Mouse (Mus musculus) MEL (cell line): Measurements from ENCODE around the gene Tom1l2. TPM values are rescaled to one million over a fixed set of nuclear protein-coding genes. Genes with fewer than 3 reads are reported as not detected.

Experiments
- DNase-seq: peaks from one replicate; pipeline ENCODE4 v3.0.0; 2011; ENCODE audit warnings: low read depth, low spot score
- H3K27ac ChIP-seq: 2 replicates; pipeline ENCODE4 v1.5.1; 2012; ENCODE audit warnings: low read depth, mild to moderate bottlenecking, control low read depth, low read length, moderate library complexity; ENCODE audit not compliant: control insufficient read depth
- H3K27me3 ChIP-seq, 2 experiments: fragments of 150-350 bp in 1 of 2; sonication (generic) in 1 of 2; 2 replicates each; pipeline ENCODE4 v1.6.1; 2012; ENCODE audit warnings: low read length in 2 of 2, mild to moderate bottlenecking in 2 of 2, improper control_type of control experiment in 1 of 2, moderate library complexity in 1 of 2; ENCODE audit not compliant: insufficient read depth in 2 of 2, control insufficient read depth in 1 of 2
- H3K36me3 ChIP-seq, 2 experiments: 2 replicates each; pipeline ENCODE4 v1.6.1; 2012 to 2014; ENCODE audit warnings: low read length in 2 of 2, improper control_type of control experiment in 1 of 2, inconsistent platforms in 1 of 2, mild to moderate bottlenecking in 1 of 2; ENCODE audit not compliant: insufficient read depth in 2 of 2, control insufficient read depth in 1 of 2
- H3K4me1 ChIP-seq, 2 experiments: fragments of 150-350 bp in 1 of 2; sonication (generic) in 1 of 2; 2 replicates each; pipeline ENCODE4 v1.6.1; 2012; ENCODE audit warnings: low read length in 2 of 2, improper control_type of control experiment in 1 of 2, mild to moderate bottlenecking in 1 of 2; ENCODE audit not compliant: insufficient read depth in 2 of 2, control insufficient read depth in 1 of 2
- H3K4me3 ChIP-seq, 2 experiments: fragments of 150-350 bp in 1 of 2; sonication (generic) in 1 of 2; 2 replicates each; pipeline ENCODE4 v1.5.1; 2012; ENCODE audit warnings: low read depth in 2 of 2, low read length in 2 of 2, mild to moderate bottlenecking in 2 of 2, moderate library complexity in 2 of 2, control low read depth in 1 of 2, improper control_type of control experiment in 1 of 2; ENCODE audit not compliant: control insufficient read depth in 1 of 2, insufficient read depth in 1 of 2
- H3K79me2 ChIP-seq: 2 replicates; pipeline ENCODE4 v1.6.1; 2012; ENCODE audit warnings: mild to moderate bottlenecking, low read length, moderate library complexity; ENCODE audit not compliant: control insufficient read depth, poor library complexity, insufficient read depth
- H3K9ac ChIP-seq: 2 replicates; pipeline ENCODE4 v1.6.1; 2012; ENCODE audit warnings: low read depth, mild to moderate bottlenecking, control low read depth, low read length, moderate library complexity; ENCODE audit not compliant: control insufficient read depth, poor library complexity, severe bottlenecking
- H3K9me3 ChIP-seq: fragments of 150-350 bp; sonication (generic); replicated peaks from 2 replicates; pipeline ENCODE4 v1.6.1; 2012; ENCODE audit warnings: mild to moderate bottlenecking, low read length, improper control_type of control experiment, moderate library complexity; ENCODE audit not compliant: insufficient read depth
- BHLHE40 ChIP-seq: IDR thresholded peaks from 2 replicates; pipeline ENCODE4 v1.6.1; 2012; ENCODE audit warnings: low read depth, mild to moderate bottlenecking, inconsistent platforms, low read length, improper control_type of control experiment, borderline replicate concordance
- CHD1 ChIP-seq: IDR thresholded peaks from 2 replicates; pipeline ENCODE4 v1.6.1; 2012; ENCODE audit warnings: low read depth, mild to moderate bottlenecking, inconsistent platforms, low read length, improper control_type of control experiment
- ELF1 ChIP-seq: IDR thresholded peaks from 2 replicates; pipeline ENCODE4 v1.6.1; 2014; ENCODE audit warnings: low read depth, mild to moderate bottlenecking, inconsistent platforms, low read length, improper control_type of control experiment, moderate library complexity
- GATA1 ChIP-seq: IDR thresholded peaks from 2 replicates; pipeline ENCODE4 v1.6.1; 2011; ENCODE audit warnings: low read depth, low read length, improper control_type of control experiment
- HCFC1 ChIP-seq: IDR thresholded peaks from 2 replicates; pipeline ENCODE4 v1.6.1; 2012; ENCODE audit warnings: low read depth, mild to moderate bottlenecking, inconsistent platforms, low read length, improper control_type of control experiment, moderate library complexity
- JUND ChIP-seq: IDR thresholded peaks from 2 replicates; pipeline ENCODE4 v1.6.1; 2011; ENCODE audit warnings: low read depth, mild to moderate bottlenecking, improper control_type of control experiment, low read length
- MAFK ChIP-seq: IDR thresholded peaks from 2 replicates; pipeline ENCODE4 v1.6.1; 2011; ENCODE audit warnings: low read depth, mild to moderate bottlenecking, low read length, improper control_type of control experiment, borderline replicate concordance
- MAZ ChIP-seq: IDR thresholded peaks from 2 replicates; pipeline ENCODE4 v1.6.1; 2012; ENCODE audit warnings: low read depth, mild to moderate bottlenecking, inconsistent platforms, low read length, improper control_type of control experiment
- MEF2A ChIP-seq: IDR thresholded peaks from 2 replicates; pipeline ENCODE4 v1.6.1; 2014; ENCODE audit warnings: low read depth, mild to moderate bottlenecking, inconsistent platforms, low read length, improper control_type of control experiment; ENCODE audit not compliant: poor library complexity, insufficient replicate concordance, severe bottlenecking; ENCODE audit errors: extremely low read depth
- MYB ChIP-seq: IDR thresholded peaks from 2 replicates; pipeline ENCODE4 v1.6.1; 2011; ENCODE audit warnings: mild to moderate bottlenecking, low read depth, low read length, improper control_type of control experiment
- NELFE ChIP-seq: IDR thresholded peaks from 2 replicates; pipeline ENCODE4 v1.6.1; 2011; ENCODE audit warnings: low read depth, low read length, improper control_type of control experiment
- POLR2AphosphoS2 ChIP-seq: IDR thresholded peaks from 2 replicates; pipeline ENCODE4 v1.6.1; 2011; ENCODE audit warnings: low read length, improper control_type of control experiment
- POLR2AphosphoS5 ChIP-seq: IDR thresholded peaks from 2 replicates; pipeline ENCODE4 v1.6.1; 2012; ENCODE audit warnings: low read depth, borderline replicate concordance, mild to moderate bottlenecking, inconsistent platforms, low read length, moderate library complexity, mixed read lengths
- RAD21 ChIP-seq: IDR thresholded peaks from 2 replicates; pipeline ENCODE4 v1.6.1; 2011; ENCODE audit warnings: mild to moderate bottlenecking, low read depth, low read length, improper control_type of control experiment
- SIN3A ChIP-seq: IDR thresholded peaks from 2 replicates; pipeline ENCODE4 v1.6.1; 2012; ENCODE audit warnings: low read length, improper control_type of control experiment, inconsistent platforms
- TBP ChIP-seq: IDR thresholded peaks from 2 replicates; pipeline ENCODE4 v1.8.0; 2011; ENCODE audit warnings: low read depth, low read length, improper control_type of control experiment
- UBTF ChIP-seq: IDR thresholded peaks from 2 replicates; pipeline ENCODE4 v1.6.1; 2012; ENCODE audit warnings: low read depth, mild to moderate bottlenecking, inconsistent platforms, low read length, improper control_type of control experiment, moderate library complexity, borderline replicate concordance; ENCODE audit not compliant: insufficient read depth
- USF2 ChIP-seq, 2 experiments: IDR thresholded peaks; 2 replicates each; pipeline ENCODE4 v1.6.1; 2011 to 2012; ENCODE audit warnings: improper control_type of control experiment in 2 of 2, low read length in 2 of 2, borderline replicate concordance in 1 of 2, inconsistent platforms in 1 of 2, low read depth in 1 of 2, mild to moderate bottlenecking in 1 of 2; ENCODE audit not compliant: insufficient read depth in 1 of 2
- ZKSCAN1 ChIP-seq: IDR thresholded peaks from 2 replicates; pipeline ENCODE4 v1.6.1; 2012; ENCODE audit warnings: low read depth, mild to moderate bottlenecking, inconsistent platforms, low read length, improper control_type of control experiment, moderate library complexity
- ZMIZ1 ChIP-seq: IDR thresholded peaks from 2 replicates; pipeline ENCODE4 v1.6.1; 2012; ENCODE audit warnings: low read depth, mild to moderate bottlenecking, inconsistent platforms, low read length, improper control_type of control experiment, moderate library complexity
- ZNF384 ChIP-seq: IDR thresholded peaks from 2 replicates; pipeline ENCODE4 v1.6.1; 2012; ENCODE audit warnings: low read depth, mild to moderate bottlenecking, inconsistent platforms, low read length, improper control_type of control experiment
- polyA plus RNA-seq, 2 experiments: library from polyadenylated mRNA; stranded (reverse) in 1 of 2; unstranded in 1 of 2; fragments of >175 nt in 1 of 2; fragments of >200 nt in 1 of 2; gene quantifications; 2 replicates each; pipeline versions ENCODE4 v1.2.1 to v1.2.4; 2012; ENCODE audit warnings: low replicate concordance in 2 of 2, low read depth in 1 of 2; ENCODE audit not compliant: insufficient read length in 2 of 2, insufficient read depth in 1 of 2, missing spikeins in 1 of 2
- total RNA-seq: library from RNA; depleted of rRNA; stranded (reverse); fragments of 300-350 nt; gene quantifications from 2 replicates; pipeline ENCODE4 v1.2.3, GENCODE M21; 2012

Gene Tom1l2
- total and polyA plus RNA-seq, 3 experiments, result 6.8 to 12.2 TPM; not detected in 1

- Histone ChIP-seq H3K9ac (no peak overlapping the region), H3K4me1 (no peaks in the 10 kb centered on the region), H3K4me3 (no peak overlapping the region), H3K27me3 (no peaks in the 10 kb centered on the region), H3K27ac (no peak overlapping the region), H3K36me3 (no peaks in the 10 kb centered on the region), H3K79me2 (no peaks in the 10 kb centered on the region), H3K9me3 (no peaks in the 10 kb centered on the region)
- no peak for DNase-seq
- TF ChIP-seq ZKSCAN1, result no peak
- no peak for TF ChIP-seq HCFC1
- no peak for TF ChIP-seq POLR2AphosphoS5
- TF ChIP-seq ELF1, result no peak
- no peak for TF ChIP-seq BHLHE40
- no peak for TF ChIP-seq USF2 (IDR thresholded peaks at IDR 0.05; ENCODE audit: borderline replicate concordance in 1 of 2, insufficient read depth in 1 of 2, low read depth in 1 of 2, low read length in 2 of 2)
- no peak for TF ChIP-seq MYB
- TF ChIP-seq NELFE, result no peak
- no peak for TF ChIP-seq ZNF384
- no peak for TF ChIP-seq CHD1
- TF ChIP-seq MEF2A, result no peak
- no peak for TF ChIP-seq SIN3A
- no peak for TF ChIP-seq RAD21
- TF ChIP-seq GATA1, result no peak
- no peak for TF ChIP-seq MAZ
These were observed 97.5 kb downstream of the Tom1l2 start for GRCm38 (mm10) chr11:60255181-60255580.

DNA sequence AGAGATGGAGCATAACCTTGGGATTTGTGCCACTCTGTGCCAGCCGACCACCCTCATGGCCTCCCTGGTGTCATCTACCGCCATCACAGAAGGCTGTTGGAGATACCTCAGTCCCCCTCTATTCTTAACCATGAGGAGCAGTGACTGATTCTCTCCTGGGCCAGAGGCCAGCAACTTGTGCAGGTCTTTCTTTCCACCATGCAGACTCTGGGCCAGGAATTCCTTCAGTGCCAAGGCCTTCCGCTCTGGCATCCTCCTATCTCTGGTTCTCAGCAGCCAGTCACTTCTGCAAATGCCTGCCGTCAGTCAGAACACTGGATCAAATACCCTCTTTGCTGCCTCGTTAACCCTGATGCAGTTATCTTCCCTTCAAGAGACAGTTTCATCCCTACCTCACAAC, 98.4 kb downstream of the Tom1l2 start:
- Histone ChIP-seq H3K4me3 (no peak overlapping the region), H3K27ac (no peak overlapping the region), H3K79me2 (no peaks in the 10 kb centered on the region), H3K27me3 (no peaks in the 10 kb centered on the region), H3K36me3 (no peaks in the 10 kb centered on the region), H3K9me3 (no peaks in the 10 kb centered on the region)
- no peak for DNase-seq
- TF ChIP-seq UBTF, result no peak
- no peak for TF ChIP-seq ZMIZ1
- no peak for TF ChIP-seq USF2 (IDR thresholded peaks at IDR 0.05; ENCODE audit: borderline replicate concordance in 1 of 2, insufficient read depth in 1 of 2, low read depth in 1 of 2, low read length in 2 of 2)
- TF ChIP-seq BHLHE40, result no peak
- TF ChIP-seq TBP, result no peak
- TF ChIP-seq POLR2AphosphoS2, result no peak
- TF ChIP-seq MAFK, result no peak
- TF ChIP-seq NELFE, result no peak
- TF ChIP-seq JUND, result no peak
- TF ChIP-seq, all 39 proteins: peak for 0
- no peaks in the 10 kb centered on the region for H3K4me1 ChIP-seq
- H3K9ac ChIP-seq, result no peak overlapping the region
